Mouse (Mus musculus) mouse embryonic stem cell (cell line): ENCODE data around the gene Bricd5.

Experiments used
- in situ Hi-C, 2 experiments: fragments of 300-500 bp; cut with MboI; formaldehyde crosslinking; loops; 1 replicate in 1 of 2; 3 replicates in 1 of 2; pipeline ENCODE4 v1.14.3; 2019 to 2020; ENCODE audit warnings: low sequenced_read_pairs in 2 of 2, low pct_unique_long_range_greater_than_20kb in 1 of 2, mixed read lengths in 1 of 2; ENCODE audit not compliant: unreplicated experiment in 1 of 2

Gene Bricd5

GRCm38 (mm10) chr17:24478663-24479380 lies 5.1 kb downstream of the Bricd5 start, which contains the start of gene Mlst8:
TSS of gene Mlst8 (minus strand) at chr17:24479078.
- in situ Hi-C loops = no loop called here

- in situ Hi-C loops = no loop called here
Observed at GRCm38 (mm10) chr17:24479431-24479830, 5.7 kb downstream of the Bricd5 start.

- in situ Hi-C loops = loop anchor here in 1 of 2 experiments (5.0 kb wide), 1 partner anchor 52 kb away; the partner anchor contains the start of gene Rab26
Observed at GRCm38 (mm10) chr17:24480201-24480826, 6.6 kb downstream of the Bricd5 start.

- in situ Hi-C loops = loop anchor here in 1 of 2 experiments (5.0 kb wide), 1 partner anchor 51 kb away; the partner anchor contains the start of gene Rab26
Observed at GRCm38 (mm10) chr17:24481027-24481815, 7.5 kb downstream of the Bricd5 start.

GRCm38 (mm10) chr17:24483495-24483894 lies 9.8 kb downstream of the Bricd5 start:
- in situ Hi-C loops = loop anchor here in 1 of 2 experiments (5.0 kb wide), 1 partner anchor 49 kb away; the partner anchor contains the start of gene Rab26

- in situ Hi-C loops = no loop called here
Observed at GRCm38 (mm10) chr17:24485090-24485860, 11.6 kb downstream of the Bricd5 start.

- in situ Hi-C loops = no loop called here
Observed at GRCm38 (mm10) chr17:24488186-24488661, 14.5 kb downstream of the Bricd5 start, which contains the start of gene Caskin1. TSS of gene Caskin1 (plus strand) at chr17:24488601.

- in situ Hi-C loops = no loop called here
Observed at GRCm38 (mm10) chr17:24488662-24489264, 15.1 kb downstream of the Bricd5 start.

- in situ Hi-C loops = no loop called here
Observed at GRCm38 (mm10) chr17:24489265-24490030, 15.8 kb downstream of the Bricd5 start.

- in situ Hi-C loops = no loop called here
Observed at GRCm38 (mm10) chr17:24490399-24490798, 16.7 kb downstream of the Bricd5 start.

- in situ Hi-C loops = no loop called here
Observed at GRCm38 (mm10) chr17:24494627-24495335, 21.1 kb downstream of the Bricd5 start.

GRCm38 (mm10) chr17:24495443-24495842 lies 21.8 kb downstream of the Bricd5 start:
- in situ Hi-C loops = no loop called here

- in situ Hi-C loops = no loop called here
Observed at GRCm38 (mm10) chr17:24496026-24496425, 22.3 kb downstream of the Bricd5 start.

GRCm38 (mm10) chr17:24502208-24502607 lies 28.5 kb downstream of the Bricd5 start:
- in situ Hi-C loops = no loop called here

GRCm38 (mm10) chr17:24504085-24504484 lies 30.4 kb downstream of the Bricd5 start:
- in situ Hi-C loops = no loop called here

- in situ Hi-C loops = no loop called here
Observed at GRCm38 (mm10) chr17:24505286-24505955, 31.7 kb downstream of the Bricd5 start.
